Mouse (Mus musculus): ENCODE data around the gene Mdm2. TPM values are rescaled to one million over a fixed set of nuclear protein-coding genes. Genes with fewer than 3 reads are reported as not detected.
A peak's percentile ranks its signal among the peaks of the same experiment; 100 is the strongest.

Gene Mdm2
- polyA plus RNA-seq, 1 experiment from 2014 or later, result 20.7 TPM

GRCm38 (mm10) chr10:117666947-117667630 lies 43.5 kb downstream of the Mdm2 start:
- no peak overlapping the region for H3K4me3 ChIP-seq (ENCODE audit: low read depth, low read length)
- no peak overlapping the region for H3K9ac ChIP-seq (ENCODE audit: low read depth, low read length)
- H3K4me1 ChIP-seq (ENCODE audit: control insufficient read depth, low read depth, low read length), result no peaks in the 10 kb centered on the region; the same call in 1 of the 2 replicates
- H3K36me3 ChIP-seq (ENCODE audit: control insufficient read depth, insufficient read depth), result no peaks in the 10 kb centered on the region
- WGBS (ENCODE audit: insufficient replicate concordance), result 74% methylated on average over 9 of the region's 9 CpGs
- no peaks in the 10 kb centered on the region for H3K9me3 ChIP-seq (replicated peaks; ENCODE audit: control insufficient read depth, low read length)
- H3K27ac ChIP-seq (ENCODE audit: low read length), result no peak overlapping the region
- no peak for ATAC-seq (ENCODE audit: low read depth)
- no peak overlapping the region for H3K4me2 ChIP-seq (ENCODE audit: low read depth, low read length)
- no peaks in the 10 kb centered on the region for H3K27me3 ChIP-seq (ENCODE audit: control insufficient read depth, insufficient read depth, low read depth, low read length)

DNA sequence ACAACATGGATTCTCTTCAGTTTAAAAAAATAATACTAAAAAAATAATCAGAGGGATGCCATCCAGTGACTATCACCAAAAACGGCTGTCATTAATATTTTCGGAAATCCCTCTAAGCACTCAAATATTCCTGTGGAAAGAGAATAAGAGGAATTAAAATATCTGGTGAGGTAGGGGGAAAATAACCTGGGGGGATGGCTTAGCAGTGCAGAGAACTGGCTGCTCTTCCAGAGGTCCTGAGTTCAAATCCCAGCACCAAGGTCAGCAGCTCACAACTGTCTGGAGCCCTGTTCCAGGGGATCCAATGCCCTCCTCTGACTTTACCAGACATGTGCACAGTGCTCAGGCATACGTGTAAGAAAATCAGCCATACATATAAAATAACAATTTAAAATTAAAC lies 44.2 kb downstream of the Mdm2 start:
- WGBS (ENCODE audit: insufficient replicate concordance), result 67% methylated on average over 3 of the region's 3 CpGs
- Histone ChIP-seq H3K9ac (ENCODE audit: low read depth, low read length) (no peak overlapping the region), H3K9me3 (replicated peaks; ENCODE audit: control insufficient read depth, low read length) (no peaks in the 10 kb centered on the region), H3K27ac (ENCODE audit: low read length) (no peak overlapping the region), H3K27me3 (ENCODE audit: control insufficient read depth, insufficient read depth, low read depth, low read length) (no peaks in the 10 kb centered on the region), H3K4me1 (ENCODE audit: control insufficient read depth, low read depth, low read length) (no peaks in the 10 kb centered on the region; the same call in 1 of the 2 replicates), H3K4me2 (ENCODE audit: low read depth, low read length) (no peak overlapping the region), H3K4me3 (ENCODE audit: low read depth, low read length) (no peak overlapping the region), H3K36me3 (ENCODE audit: control insufficient read depth, insufficient read depth) (no peaks in the 10 kb centered on the region)
- ATAC-seq (ENCODE audit: low read depth), result no peak

DNA sequence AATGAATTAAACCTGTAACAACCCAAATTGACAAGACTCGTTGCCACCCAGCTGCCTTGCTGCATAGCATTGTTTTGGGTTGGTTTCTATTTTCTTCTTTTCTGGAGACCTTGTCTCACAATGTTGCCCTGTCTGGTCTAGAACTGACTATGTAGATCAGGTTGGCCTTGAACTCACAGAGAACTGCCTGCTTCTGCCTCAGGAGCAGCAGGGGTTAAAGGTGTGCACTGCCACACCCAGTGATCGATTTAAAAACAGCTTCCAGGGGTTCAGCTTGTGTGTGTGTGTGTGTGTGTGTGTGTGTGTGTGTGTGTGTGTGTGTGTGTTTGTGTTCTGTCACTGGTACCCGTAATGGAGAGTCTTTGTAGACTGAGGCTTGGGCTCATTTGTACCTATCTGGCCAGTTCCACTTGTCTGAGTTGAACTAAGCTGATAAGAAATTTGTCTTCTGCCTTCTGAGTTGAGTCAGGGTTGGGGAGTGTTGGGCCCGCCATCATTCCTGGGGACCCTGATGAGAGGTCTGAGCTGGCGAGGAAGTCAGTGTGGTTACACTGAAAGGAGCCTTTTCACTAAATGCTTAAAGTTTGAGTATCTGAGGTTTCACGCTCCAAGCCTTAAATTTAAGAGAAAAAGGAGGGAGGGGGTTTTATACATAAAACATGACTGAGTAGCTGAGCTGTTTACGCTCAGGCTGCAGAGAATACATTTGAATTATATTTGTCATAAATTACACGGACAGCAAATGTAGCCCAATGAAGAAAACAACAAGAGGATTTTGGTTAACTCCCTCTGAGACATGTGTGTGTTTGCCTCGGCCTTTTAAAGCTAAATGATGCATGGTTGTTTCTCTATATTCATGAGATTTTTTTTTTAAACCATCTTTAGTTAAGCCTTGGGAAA lies 44.9 kb downstream of the Mdm2 start:
- Histone ChIP-seq H3K27me3 (ENCODE audit: control insufficient read depth, insufficient read depth, low read depth, low read length) (no peaks in the 10 kb centered on the region), H3K4me1 (ENCODE audit: control insufficient read depth, low read depth, low read length) (no peaks in the 10 kb centered on the region; the same call in 1 of the 2 replicates), H3K9ac (ENCODE audit: low read depth, low read length) (no peak overlapping the region), H3K27ac (ENCODE audit: low read length) (no peak overlapping the region), H3K36me3 (ENCODE audit: control insufficient read depth, insufficient read depth) (no peaks in the 10 kb centered on the region), H3K4me3 (ENCODE audit: low read depth, low read length) (no peak overlapping the region), H3K9me3 (replicated peaks; ENCODE audit: control insufficient read depth, low read length) (no peaks in the 10 kb centered on the region), H3K4me2 (ENCODE audit: low read depth, low read length) (no peak overlapping the region)
- 53% methylated on average over 9 of the region's 9 CpGs for whole genome bisulfite sequencing (ENCODE audit: insufficient replicate concordance)
- no peak for ATAC-seq (ENCODE audit: low read depth)

- Histone ChIP-seq H3K9ac (ENCODE audit: low read depth, low read length) (no peak overlapping the region), H3K4me1 (ENCODE audit: control insufficient read depth, low read depth, low read length) (no peaks in the 10 kb centered on the region; the same call in 1 of the 2 replicates), H3K27ac (ENCODE audit: low read length) (peak overlapping the region; percentile 19; the same call in 1 of the 2 replicates), H3K27me3 (ENCODE audit: control insufficient read depth, insufficient read depth, low read depth, low read length) (no peaks in the 10 kb centered on the region), H3K4me2 (ENCODE audit: low read depth, low read length) (no peak overlapping the region), H3K9me3 (replicated peaks; ENCODE audit: control insufficient read depth, low read length) (no peaks in the 10 kb centered on the region), H3K36me3 (ENCODE audit: control insufficient read depth, insufficient read depth) (no peaks in the 10 kb centered on the region), H3K4me3 (ENCODE audit: low read depth, low read length) (no peak overlapping the region)
- no peak for ATAC-seq (ENCODE audit: low read depth)
Measured at GRCm38 (mm10) chr10:117664926-117665209, 45.7 kb downstream of the Mdm2 start.

GRCm38 (mm10) chr10:117664208-117664925 lies 46.2 kb downstream of the Mdm2 start:
- Histone ChIP-seq H3K9me3 (replicated peaks; ENCODE audit: control insufficient read depth, low read length) (no peaks in the 10 kb centered on the region), H3K4me2 (ENCODE audit: low read depth, low read length) (peak overlapping the region; percentile 12; the same call in 1 of the 2 replicates), H3K4me1 (ENCODE audit: control insufficient read depth, low read depth, low read length) (no peaks in the 10 kb centered on the region; the same call in 1 of the 2 replicates), H3K4me3 (ENCODE audit: low read depth, low read length) (no peak overlapping the region), H3K36me3 (ENCODE audit: control insufficient read depth, insufficient read depth) (no peaks in the 10 kb centered on the region), H3K27me3 (ENCODE audit: control insufficient read depth, insufficient read depth, low read depth, low read length) (no peaks in the 10 kb centered on the region), H3K27ac (ENCODE audit: low read length) (peak overlapping the region; percentile 34), H3K9ac (ENCODE audit: low read depth, low read length) (no peak overlapping the region)
- ATAC-seq (ENCODE audit: low read depth), result no peak
- WGBS (ENCODE audit: insufficient replicate concordance), result 52% methylated on average over 14 of the region's 14 CpGs

GRCm38 (mm10) chr10:117663865-117664200 lies 46.7 kb downstream of the Mdm2 start:
- Histone ChIP-seq H3K9me3 (replicated peaks; ENCODE audit: control insufficient read depth, low read length) (no peaks in the 10 kb centered on the region), H3K4me1 (ENCODE audit: control insufficient read depth, low read depth, low read length) (no peaks in the 10 kb centered on the region; the same call in 1 of the 2 replicates), H3K4me3 (ENCODE audit: low read depth, low read length) (no peak overlapping the region), H3K27me3 (ENCODE audit: control insufficient read depth, insufficient read depth, low read depth, low read length) (no peaks in the 10 kb centered on the region), H3K36me3 (ENCODE audit: control insufficient read depth, insufficient read depth) (no peaks in the 10 kb centered on the region), H3K4me2 (ENCODE audit: low read depth, low read length) (peak overlapping the region; percentile 12; the same call in 1 of the 2 replicates), H3K9ac (ENCODE audit: low read depth, low read length) (no peak overlapping the region), H3K27ac (ENCODE audit: low read length) (peak overlapping the region; percentile 34; the same call in 1 of the 2 replicates)
- WGBS (ENCODE audit: insufficient replicate concordance), result 35% methylated on average over 9 of the region's 9 CpGs
- ATAC-seq (ENCODE audit: low read depth), result peak; percentile 73

- Histone ChIP-seq H3K27me3 (ENCODE audit: control insufficient read depth, insufficient read depth, low read depth, low read length) (no peaks in the 10 kb centered on the region), H3K4me3 (ENCODE audit: low read depth, low read length) (no peak overlapping the region), H3K4me1 (ENCODE audit: control insufficient read depth, low read depth, low read length) (no peaks in the 10 kb centered on the region; the same call in 1 of the 2 replicates), H3K4me2 (ENCODE audit: low read depth, low read length) (no peak overlapping the region), H3K9me3 (replicated peaks; ENCODE audit: control insufficient read depth, low read length) (no peaks in the 10 kb centered on the region), H3K27ac (ENCODE audit: low read length) (0 out of 2 replicates have a peak overlapping the region, but pooled peaks have one; percentile 37), H3K36me3 (ENCODE audit: control insufficient read depth, insufficient read depth) (no peaks in the 10 kb centered on the region), H3K9ac (ENCODE audit: low read depth, low read length) (no peak overlapping the region)
- ATAC-seq (ENCODE audit: low read depth), result peak; percentile 56; the same call in 1 of the 2 replicates
- 55% methylated on average over 14 of the region's 14 CpGs for WGBS (ENCODE audit: insufficient replicate concordance)
Measured at GRCm38 (mm10) chr10:117663056-117663864, 47.3 kb downstream of the Mdm2 start.

- no peaks in the 10 kb centered on the region for H3K27me3 ChIP-seq (ENCODE audit: control insufficient read depth, insufficient read depth, low read depth, low read length)
- H3K36me3 ChIP-seq (ENCODE audit: control insufficient read depth, insufficient read depth), result no peaks in the 10 kb centered on the region
- 0 out of 2 replicates have a peak overlapping the region, but pooled peaks have one; percentile 37 for H3K27ac ChIP-seq (ENCODE audit: low read length)
- WGBS (ENCODE audit: insufficient replicate concordance), result 60% methylated on average over 15 of the region's 15 CpGs
- H3K9ac ChIP-seq (ENCODE audit: low read depth, low read length), result no peak overlapping the region
- peak; percentile 74 for ATAC-seq (ENCODE audit: low read depth)
- H3K4me2 ChIP-seq (ENCODE audit: low read depth, low read length), result no peak overlapping the region
- H3K4me1 ChIP-seq (ENCODE audit: control insufficient read depth, low read depth, low read length), result no peaks in the 10 kb centered on the region; the same call in 1 of the 2 replicates
- H3K9me3 ChIP-seq (replicated peaks; ENCODE audit: control insufficient read depth, low read length), result no peaks in the 10 kb centered on the region
- no peak overlapping the region for H3K4me3 ChIP-seq (ENCODE audit: low read depth, low read length)
Measured at GRCm38 (mm10) chr10:117662316-117663055, 48.1 kb downstream of the Mdm2 start.
